Mouse (Mus musculus): ENCODE results near the gene Csrnp2.

Gene Csrnp2

DNA sequence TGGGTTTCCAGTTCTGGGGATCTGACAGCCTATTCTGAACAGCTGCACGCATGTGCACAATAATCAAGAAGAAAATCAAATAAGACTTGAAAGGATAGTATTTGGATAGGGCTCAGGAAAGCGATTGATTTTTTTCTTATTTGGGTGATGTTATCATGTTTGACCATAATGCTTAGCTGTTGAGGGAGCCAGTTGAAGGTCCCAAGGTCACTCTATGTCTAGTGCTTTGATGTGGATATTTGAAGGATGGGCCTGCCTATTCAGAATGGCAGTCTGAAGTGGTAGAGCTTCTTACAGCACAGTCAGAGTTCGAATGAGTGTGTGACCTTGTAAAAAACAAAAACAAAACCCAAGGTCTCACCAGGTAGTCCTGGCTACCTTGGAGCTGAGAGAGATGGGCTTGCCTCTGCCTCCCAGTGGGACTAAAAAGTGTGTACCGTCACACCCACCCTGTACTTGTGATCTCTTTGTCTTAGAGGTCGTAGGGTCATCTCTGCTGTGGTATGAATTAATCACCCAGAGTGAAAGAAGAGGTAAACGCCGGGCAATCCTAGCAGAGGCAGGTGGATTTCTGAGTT, 21.3 kb downstream of the Csrnp2 start:
- DNase-seq (ENCODE audit: low spot score) = no peak

DNA sequence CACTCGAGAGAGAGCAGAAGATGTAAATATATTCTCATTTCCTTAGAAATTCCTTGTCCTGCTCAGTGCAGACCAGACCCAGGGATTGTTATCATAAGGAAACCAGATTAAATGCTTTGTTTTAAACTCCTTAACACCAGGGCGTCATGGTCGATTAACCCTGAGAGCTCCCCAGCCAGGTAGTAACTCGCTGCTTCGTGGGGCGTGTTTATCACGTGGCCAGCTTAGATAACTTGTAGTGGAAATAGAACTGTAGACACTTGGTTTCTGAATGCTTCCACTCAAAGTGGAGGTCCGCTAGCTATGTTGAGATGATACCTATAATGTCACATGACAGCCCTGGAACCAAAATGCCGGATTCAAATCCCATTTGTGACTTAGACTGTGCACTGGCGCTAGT, 25.3 kb downstream of the Csrnp2 start:
- DNase-seq (ENCODE audit: low spot score) = no peak

DNA sequence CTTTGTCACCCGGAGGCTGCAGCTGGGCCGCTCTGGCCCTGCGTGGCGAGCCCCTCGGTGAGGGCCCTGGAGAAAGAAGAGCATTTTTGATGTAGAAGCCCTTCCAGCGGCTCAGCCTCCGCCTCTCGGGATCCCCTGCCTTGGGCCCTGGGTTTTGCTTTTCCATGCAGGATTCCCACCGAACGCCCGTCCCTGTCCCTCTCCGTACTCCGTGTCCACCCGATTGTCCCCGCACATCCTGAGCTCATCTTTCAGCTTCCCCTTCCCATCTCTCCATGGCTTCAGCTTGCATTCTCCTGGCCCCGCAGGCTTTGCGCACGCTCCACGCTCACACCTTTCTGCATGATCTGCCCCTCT, 26.1 kb downstream of the Csrnp2 start:
- DNase-seq (ENCODE audit: low spot score) = no peak

DNA sequence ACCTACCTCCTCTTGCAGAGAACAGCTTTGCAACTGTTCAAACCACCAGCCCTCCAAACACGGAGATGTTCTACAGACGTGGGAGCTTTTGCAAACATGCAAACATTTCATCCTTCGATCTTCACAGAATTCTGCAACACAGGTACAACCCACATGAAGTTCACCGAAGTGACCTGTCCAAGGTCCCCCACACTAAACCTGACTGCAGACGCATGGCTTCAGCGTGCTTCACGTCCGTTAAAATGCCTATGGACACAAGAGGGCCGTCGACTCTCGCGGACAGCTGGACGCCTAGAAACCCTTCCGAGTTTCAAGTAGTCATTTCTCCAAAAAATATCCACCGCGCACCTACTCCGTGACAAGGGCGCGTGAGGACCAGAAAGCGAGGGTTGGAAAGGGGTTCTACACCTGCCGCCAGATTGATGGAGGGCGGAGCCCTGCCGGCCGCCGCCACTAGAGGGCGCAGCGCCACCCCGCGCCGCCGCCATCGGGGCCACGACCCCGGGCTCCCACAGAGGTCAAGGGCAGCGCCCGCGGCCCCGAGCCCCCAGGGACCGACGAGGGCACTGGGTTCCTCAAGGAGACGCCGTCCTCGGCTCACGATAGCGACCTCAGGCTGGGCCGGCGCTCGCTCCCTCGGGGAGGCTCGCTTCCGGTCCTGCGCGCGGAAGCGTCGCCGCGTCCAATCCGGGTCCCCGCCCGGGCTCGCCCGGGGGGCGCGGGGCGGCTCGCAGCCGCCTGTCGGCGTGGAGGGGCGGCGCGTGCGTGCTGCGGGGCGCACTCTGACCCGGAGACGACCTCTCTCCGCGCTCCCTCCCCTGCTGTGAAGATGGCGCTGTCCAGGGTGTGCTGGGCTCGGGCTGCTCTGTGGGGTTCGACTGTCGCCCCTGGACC, 26.7 kb downstream of the Csrnp2 start, which contains the start of gene Letmd1:
TSS of gene Letmd1 (plus strand) at position 729 of the 894 bp plus-strand sequence.
- peak; percentile 86 for DNase-seq (ENCODE audit: low spot score)

DNA sequence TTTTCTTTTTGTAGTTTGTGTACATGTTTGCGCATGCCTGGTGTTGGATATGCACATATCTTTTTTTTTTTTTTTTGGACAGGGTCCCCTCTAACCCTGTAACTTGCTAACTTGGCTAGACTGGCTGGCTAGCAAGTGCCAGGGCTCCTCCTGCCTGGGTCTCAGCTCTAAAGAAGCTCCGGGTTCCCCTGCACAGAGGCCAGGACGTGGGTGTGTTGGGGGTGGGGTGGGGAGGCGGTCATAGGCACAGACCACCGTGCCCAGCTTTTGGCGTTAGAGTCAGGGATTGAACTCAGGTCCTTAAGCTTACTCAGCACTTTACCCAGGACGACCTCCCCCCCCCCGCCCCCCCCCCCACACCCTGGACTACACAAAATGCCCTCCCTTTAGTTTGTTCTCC, 27.6 kb downstream of the Csrnp2 start:
- DNase-seq (ENCODE audit: low spot score) = no peak

DNA sequence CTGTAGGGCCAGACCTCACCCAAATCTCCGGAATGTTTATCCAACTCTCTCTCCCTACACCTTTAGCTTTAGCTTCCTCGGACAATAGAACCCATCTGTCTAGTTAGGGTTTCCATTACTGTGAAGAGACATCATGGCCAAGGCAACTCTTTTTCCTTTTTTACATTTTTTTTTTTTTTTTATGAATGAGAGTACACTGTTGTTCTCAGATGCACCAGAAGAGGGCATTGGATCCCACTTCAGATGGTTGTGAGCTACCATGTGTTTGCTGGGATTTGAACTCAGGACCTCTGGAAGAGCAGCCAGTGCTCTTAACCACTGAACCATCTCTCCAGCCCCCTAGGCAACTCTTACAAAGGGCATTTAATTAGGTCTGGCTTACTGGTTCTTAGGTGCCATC, 29.9 kb downstream of the Csrnp2 start:
- no peak for DNase-seq (ENCODE audit: low spot score)

DNA sequence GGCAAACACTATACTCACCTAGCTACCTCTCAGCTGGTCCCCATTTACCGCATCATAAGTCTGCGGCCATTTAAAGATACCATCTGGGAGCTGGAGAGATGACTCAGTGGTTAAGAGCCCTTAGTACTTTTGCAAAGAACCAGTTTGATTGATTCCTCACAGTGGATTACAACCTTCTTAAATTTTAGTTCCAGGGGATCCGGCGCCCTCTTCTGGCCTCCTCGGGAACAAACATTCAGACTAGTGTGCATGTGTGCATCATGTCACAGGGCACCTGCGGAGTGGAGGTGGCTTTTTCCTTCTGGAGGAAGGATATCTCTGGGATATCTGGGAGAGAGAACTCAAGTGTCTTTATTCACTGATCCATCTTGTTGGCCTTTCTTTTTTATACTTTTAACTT, 31.6 kb downstream of the Csrnp2 start:
- peak; percentile 51 for DNase-seq (ENCODE audit: low spot score)

DNA sequence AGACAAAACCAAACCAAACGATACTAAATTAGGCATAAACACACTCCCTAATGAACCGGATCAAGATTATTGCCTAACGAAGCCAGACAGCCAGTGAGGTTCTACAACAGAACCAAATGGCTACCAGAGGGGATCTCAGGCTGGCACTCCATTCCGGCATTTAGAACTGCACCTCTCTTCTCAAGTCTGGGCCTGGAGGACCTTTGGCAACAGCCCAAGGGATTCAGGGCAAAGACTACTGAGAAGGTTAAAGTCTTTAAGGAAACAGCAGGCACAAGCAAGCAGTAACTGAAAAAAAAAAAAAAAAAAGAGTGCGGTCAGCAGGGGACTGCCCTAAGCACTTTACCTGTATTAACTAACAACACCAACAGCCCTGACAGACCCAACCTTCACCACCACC, 33.2 kb downstream of the Csrnp2 start:
- no peak for DNase-seq (ENCODE audit: low spot score)

DNA sequence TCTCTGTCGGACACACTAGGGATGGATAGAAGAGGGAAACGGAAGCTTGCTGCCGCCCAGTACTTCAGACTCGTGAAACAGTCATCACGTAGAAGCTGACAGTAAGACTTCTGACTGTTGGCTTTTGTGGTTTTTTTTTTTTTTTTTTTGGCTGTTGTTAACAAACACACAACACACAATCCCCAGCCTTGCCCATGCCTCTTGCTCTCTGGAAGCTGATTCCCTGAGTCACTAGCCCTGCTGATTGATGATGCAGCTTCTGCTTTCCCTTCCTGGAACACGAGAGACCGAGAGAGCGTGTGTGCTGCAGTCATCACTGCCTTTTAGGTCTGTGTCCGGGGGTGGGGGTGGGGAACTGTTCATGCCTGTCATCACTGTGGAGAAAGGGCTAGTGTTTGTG, 33.6 kb downstream of the Csrnp2 start:
- DNase-seq (ENCODE audit: low spot score) = no peak

DNA sequence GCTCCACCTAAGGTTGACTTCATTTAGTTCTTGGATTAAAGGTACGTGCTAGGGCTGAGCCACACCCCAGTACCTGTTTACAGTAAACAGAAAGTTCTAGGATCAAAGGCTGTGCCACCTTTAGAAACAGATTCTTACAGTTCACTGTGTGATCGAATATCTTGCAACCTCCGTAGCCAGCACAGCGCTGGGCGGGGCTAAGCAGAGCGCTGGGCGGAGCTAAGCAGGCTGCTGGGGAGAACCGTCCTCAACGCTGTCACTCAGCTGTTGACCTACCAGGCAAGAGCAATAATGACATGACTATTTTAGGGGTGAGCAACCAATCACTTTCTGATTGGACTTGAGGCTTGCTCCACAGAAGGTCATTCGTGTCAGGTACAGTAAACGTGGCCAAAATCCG, 34.3 kb downstream of the Csrnp2 start:
- DNase-seq (ENCODE audit: low spot score) = no peak

DNA sequence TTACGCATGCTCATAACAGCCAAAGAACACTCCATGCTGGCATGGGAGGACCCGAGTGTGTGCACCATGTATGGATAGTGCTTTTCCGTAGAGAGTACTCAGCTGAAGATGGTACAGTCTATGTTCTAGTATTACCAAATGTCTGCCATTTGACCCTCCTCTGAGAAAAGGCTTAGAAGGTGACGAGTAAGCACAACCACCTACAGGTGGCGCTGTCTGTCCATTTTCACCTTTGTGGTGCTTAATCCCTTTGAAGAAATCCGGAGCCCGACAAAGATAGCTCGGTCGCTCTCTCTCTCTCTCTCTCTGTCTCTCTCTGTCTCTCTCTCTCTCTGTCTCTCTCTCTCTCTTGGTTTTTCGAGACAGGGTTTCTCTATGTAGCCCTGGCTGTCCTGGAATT, 37.2 kb downstream of the Csrnp2 start:
- DNase-seq (ENCODE audit: low spot score) = no peak

DNA sequence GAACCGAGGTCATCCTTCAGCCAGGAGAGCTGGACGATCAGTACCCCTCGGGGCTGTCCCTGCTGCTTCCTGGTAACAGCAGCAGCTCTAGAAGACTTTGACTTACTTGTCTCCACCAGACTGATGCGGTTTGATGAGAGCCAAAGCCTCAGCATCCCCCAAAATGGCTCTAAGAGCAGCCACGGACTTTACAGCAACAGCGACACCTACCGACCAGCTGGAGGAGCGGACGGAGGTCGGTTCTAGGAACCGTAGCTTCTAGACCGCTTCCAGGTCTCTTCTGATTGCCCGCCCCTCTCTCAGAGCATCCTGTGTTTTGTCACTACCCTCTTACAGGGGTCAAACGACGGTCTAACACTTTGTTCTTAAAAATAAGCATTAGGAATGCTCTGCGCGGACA, 37.9 kb downstream of the Csrnp2 start:
- no peak for DNase-seq (ENCODE audit: low spot score)

DNA sequence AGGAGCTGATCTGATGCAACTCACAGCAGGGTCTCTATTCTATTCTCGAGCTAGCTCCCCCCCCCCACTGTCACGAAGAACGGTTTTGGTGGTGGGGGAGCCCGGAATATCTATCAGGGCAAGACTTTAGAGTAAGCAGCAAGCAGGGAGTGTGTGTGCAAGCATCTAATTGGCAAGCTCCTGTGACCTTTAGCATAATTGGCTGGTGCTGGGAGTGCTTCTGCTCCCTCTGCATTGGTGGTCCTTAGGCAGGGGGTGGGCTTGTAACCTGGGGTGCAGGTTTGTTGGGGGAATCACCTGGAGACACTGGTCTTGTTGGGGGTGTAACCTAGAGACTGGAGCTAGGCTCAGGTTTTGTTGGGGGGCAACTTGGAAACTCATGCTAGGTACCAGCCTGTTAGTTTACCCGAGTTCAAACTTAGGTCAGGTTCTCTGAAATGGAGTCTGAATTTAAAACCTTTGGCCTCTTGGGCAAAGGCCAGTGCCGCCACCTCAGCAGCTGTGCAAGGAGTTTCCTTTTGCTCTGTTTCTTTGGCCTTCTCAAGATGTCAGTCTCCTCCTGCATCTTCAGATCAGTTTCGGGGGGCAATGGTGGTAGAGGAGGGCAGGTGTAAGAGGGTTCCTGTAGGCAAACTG, 38.8 kb downstream of the Csrnp2 start:
- no peak for DNase-seq (ENCODE audit: low spot score)

DNA sequence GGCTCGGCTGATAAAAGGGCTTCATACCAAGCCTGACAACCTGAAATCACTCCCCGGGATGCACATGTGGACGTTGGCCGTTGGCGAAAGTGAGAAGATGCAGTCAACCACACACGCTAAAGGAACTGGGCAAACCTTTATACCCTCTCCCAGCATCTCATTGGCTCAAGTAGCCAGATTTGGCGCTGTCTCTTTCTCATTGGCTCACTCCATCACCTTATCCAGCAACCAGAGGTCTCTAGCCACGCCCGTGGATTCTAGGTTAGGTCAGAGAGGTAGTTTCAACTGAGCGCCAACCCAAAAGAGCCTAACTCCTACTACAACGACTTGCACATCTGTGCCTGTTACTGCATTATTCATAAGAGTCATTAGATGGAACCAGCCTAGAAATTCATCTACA, 42.8 kb downstream of the Csrnp2 start:
- DNase-seq (ENCODE audit: low spot score) = no peak

DNA sequence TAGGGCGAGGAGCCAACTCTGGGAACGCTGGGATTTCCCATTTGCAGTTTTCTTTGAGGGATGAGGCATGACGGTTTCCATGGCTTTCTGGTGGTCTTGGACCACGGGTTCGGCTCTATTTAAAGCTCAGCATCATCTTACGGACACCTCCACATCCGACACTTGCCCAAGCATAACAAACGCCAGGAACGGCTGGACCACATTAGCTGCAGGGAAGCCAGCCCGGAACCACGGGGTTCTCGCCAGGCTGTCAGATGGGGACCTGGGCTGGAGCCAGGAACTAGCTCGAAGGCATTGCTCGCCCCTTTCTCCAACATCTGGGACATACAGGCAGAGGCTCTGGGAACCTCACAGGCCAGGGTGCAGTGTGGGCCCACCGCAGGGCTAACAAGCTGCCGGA, 44.0 kb downstream of the Csrnp2 start:
- DNase-seq (ENCODE audit: low spot score) = no peak

DNA sequence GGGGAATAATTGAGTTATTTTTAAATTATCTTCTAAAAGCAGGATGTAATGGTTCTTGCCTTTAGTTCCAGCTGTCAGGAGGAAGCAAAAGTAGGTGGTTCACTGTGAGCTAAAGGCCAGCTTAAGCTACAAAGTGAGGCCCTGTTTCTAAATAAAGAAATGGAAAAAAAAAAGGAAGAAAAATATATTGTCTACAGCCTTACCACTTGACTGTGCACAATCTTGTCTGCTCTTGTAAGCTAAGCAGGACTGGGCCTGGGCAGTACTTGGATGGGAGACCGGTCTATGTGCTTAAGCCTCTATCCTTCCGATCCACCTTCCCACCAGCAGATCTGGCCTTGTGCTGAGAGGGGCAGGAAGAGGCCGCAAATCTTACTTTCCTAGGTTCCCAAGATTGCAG, 45.8 kb downstream of the Csrnp2 start:
- DNase-seq (ENCODE audit: low spot score) = no peak

DNA sequence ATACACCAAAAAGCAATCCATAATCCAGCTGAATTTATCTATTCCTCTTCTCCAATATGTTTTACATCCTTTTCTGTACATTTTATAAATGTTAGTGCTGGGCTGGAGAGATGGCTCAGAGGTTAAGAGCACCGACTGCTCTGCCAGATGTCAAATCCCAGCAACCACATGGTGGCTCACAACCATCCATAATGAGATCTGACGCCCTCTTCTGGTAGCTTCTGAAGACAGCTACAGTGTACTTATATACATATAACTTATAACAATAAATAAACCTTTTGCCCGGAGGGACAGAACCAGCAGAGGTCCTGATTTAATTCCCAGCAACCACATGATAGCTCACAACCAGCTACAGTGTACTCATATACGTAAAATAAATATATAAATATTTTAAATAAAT, 46.7 kb downstream of the Csrnp2 start:
- no peak for DNase-seq (ENCODE audit: low spot score)

DNA sequence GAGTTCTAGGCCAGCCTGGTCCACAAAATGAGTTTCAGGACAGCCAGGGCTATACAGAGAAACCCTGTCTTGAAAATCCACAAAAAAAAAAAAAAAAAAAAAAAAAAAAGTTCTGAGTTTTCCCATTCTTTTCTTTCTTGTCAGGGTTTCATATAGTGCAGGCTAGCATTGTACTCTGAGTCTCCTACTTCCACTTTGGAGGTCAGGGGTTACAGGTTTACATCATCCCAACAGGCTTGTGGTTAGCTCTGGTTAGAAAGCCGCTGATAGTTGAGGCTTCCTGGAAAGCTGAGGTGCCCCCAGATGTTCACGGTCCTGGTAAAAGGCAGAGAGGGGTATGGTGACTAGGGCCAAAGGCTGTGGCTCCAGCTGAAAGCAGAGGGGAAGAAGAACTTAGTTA, 48.4 kb downstream of the Csrnp2 start:
- DNase-seq (ENCODE audit: low spot score) = no peak

DNA sequence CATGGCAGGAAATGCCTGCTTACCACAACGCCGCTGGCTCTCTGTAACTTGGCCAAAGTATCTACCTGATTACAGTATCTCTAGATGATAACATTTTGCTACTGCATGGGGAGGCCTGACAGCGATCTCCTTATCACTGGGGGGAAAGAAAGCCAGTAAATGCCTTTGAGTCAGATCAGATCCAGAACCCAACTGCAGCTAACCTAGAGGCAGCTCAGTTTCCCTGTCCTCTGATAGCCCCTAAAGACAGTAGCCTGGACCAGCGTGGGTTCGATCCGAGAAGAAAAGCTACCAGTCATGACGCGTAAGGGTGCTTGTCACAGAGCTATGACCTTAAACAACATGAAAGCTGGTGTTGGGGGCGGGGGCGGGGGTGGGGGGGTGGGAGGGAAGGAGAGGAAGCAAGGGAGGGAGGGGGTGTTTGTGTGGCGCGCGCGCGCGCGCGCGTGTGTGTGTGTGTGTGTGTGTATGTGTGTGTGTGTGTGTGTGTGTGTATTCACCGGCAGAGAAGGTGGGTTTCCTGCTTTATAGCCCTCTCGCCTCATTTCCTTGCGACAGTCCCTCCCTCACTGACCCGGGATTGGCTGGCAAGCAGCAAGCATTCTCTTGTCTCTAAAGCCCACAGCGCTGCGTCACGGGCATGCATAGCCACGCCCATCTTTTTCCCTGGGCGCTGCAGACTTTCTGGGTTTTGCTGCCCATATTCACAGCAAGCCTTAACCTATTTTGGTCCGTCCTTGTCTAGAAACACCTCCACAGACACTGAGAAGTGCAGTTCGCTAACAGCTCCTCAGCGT, 52.0 kb downstream of the Csrnp2 start:
- DNase-seq (ENCODE audit: low spot score) = peak; percentile 80

DNA sequence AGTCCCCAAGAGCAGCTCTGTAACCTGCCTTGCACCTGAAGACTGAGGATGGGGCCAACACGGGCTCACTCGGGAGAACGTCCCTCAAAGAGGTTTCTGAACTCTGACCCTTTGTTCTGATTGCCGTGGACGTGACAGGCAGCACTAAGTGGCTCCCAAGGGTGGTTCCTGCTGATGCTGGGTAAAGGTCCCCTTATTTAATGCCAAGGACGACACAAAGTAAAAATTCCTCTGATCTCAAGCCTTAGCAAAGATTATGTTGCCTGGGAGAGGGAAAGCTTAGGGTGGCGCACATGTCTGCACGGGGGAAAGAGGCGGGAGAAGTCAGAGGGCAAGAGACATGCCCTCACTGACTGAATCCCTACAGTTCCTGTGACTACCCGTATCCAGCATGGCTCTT, 58.8 kb downstream of the Csrnp2 start:
- DNase-seq (ENCODE audit: low spot score) = no peak

DNA sequence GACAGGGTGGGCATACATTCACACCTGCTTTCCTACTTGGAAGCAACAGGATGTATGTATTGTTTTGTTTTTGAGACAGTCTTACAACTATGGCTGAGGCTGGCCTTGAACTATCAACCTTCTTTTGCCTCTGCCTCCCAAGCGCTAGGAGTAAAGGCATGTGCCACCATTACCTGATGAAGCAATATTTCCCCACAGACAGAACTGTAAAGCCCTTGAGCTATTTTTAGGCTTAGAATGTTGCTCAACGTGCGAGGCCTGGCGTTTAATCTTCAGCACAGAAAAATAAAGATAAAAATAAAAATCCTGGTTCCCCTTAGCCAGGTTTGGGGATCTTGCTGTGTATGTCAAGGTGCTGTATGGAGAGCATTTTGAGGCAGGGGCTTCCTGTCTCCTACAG, 59.2 kb downstream of the Csrnp2 start:
- DNase-seq (ENCODE audit: low spot score) = no peak

DNA sequence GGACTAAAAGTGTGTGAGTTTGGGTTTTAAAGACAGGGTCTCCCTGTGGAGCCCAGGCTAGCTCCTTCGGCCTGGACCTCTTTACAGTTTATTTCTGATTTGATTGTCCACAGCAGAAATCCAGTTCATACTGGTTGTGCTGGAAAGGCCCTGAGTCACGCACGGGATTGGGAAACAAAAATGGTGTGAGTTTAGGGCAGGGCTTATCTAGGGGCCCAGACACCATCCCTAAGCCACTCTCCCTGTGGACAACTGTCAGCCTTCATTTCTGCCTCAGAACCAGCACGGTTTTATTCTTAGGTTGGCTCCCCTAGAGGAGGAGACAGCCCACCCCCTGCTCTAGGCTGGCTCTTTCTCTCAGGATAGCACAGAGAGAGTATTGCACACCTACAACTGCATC, 62.1 kb downstream of the Csrnp2 start:
- no peak for DNase-seq (ENCODE audit: low spot score)
